Mouse (Mus musculus): ENCODE data around the gene Iqschfp.

The Iqschfp gene

DNA sequence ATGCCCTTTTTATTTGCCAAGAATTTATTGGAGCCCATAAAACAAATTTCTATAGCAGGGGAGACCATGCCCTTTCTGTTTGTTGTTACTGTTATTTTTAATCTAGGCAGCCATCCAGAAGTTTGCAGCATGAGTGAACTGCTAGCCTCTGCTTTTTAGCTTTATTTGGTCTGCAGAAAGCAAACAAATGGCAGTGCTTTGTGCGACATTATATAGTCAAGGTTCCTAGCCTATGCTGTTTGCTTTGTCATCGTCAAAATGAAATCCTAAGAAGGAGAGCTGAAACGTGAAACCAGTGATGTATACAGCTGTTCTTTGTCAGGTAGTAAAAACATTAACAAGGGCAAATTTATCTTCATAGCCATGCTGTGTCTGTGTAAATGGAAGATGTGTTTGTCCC, 459.4 kb downstream of the Iqschfp start:
- DNase-seq (ENCODE audit: low read depth): no peak

DNA sequence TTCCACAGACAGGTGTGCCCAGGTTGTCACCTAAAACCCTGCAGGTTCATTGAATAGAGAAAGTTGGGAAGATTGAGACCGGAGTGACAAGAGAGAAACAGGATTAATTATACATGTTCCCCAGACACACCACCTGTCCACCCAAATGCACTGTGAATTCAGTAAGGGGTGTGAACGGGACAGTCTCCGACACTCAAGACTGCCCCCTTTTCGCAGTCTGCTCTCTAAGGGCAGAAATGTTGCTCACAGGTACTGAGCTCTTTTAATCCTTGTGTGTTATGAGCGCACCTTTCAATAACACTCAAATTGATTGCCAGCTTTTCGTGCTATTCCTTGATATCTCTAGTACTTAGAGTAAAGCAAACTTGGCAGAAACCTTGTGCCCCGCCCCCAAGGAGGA, 460.9 kb downstream of the Iqschfp start:
- no peak for DNase-seq (ENCODE audit: low read depth)

DNA sequence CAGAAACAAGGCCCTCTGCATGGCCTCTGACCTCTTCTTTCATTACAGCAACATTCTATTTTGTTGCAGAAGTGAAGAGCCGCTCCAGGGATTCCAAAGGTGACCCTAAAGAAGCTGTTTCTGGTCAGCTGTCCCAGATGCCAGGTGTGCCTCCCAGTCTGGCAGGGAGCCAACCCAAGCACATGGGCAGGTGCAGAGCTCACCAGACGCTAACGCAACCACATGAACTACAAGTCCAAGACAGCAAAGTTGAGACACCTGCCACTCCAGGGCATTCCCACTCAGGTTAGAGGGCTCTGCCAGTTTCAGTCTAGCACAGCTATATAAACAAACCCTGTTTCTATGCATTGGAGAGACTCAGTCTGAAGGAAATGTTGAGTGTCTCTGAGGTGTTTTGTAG, 461.5 kb downstream of the Iqschfp start:
- DNase-seq (ENCODE audit: low read depth): no peak

DNA sequence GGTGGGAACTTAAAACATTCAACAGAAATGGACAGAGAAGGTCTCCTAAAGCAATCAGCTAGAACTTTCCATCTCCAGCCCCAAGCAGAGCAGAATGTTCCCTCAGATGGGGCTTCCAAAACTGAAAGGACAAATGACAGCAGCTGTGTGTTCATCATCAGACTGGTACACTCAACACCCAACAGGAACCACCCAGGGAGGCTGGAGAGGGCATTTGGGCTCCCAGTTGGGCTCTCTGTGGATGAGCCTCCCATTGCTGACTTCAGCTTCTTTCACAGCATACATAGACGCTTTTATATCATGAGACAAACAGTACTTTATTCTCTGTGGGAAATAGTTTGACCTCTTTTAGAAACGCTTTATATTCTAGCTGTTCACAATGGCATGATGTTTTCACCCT, 464.5 kb downstream of the Iqschfp start:
- DNase-seq (ENCODE audit: low read depth): no peak

DNA sequence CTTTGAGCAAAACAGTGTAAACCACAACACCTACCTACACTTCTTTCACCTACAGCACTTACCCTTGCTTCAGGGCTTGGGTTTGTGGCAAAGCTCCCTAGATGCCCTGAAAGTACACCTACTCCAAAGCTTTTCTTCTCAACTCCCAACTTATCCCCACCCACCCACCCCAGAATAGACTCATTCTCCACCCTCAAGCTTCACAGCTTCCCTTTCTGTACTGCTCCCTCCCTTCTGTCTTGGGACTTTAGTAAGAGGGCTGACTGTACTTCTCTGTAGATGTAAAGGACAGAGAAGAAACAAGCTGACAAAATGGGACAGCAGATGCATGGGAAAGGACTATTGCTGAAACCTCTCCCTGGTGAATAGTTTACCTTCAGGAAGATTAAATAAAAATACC, 476.0 kb downstream of the Iqschfp start:
- DNase-seq (ENCODE audit: low read depth): no peak

DNA sequence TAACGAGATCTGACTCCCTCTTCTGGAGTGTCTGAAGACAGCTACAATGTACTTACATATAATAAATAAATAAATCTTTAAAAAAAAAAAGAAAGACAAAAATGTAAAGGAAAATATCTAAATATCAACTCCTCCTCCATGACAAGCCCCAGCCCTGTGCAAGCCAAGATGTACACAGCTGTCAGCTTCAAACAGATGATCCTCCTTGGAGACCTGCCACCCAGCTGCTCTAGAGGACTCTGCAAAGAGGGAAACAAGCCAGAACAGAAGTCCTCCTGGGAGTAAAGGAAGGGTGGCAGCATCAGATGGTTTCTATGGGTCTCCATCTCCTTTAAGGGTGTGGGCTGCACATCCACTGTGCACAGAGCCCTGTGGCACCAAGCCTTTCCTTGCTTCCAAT, 480.9 kb downstream of the Iqschfp start:
- no peak for DNase-seq (ENCODE audit: low read depth)

DNA sequence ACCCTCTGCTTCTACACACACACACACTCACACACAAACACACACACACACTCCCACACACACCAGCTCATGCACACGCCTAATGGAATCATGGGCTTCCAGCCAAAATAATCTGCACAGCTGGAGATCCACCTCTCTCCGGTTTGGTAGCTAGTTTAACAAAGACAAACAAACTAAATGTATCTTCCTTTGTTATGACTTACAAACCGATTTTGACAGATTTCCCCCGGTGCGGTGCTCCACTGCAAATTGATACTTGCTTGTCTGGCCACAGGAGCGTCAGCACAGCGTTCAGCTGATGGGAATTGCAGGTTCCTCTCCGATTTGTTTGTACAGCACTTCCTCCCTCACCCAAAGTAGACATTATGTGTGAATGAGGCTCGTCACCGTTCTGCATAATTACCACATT, 483.1 kb downstream of the Iqschfp start:
- no peak for DNase-seq (ENCODE audit: low read depth)

DNA sequence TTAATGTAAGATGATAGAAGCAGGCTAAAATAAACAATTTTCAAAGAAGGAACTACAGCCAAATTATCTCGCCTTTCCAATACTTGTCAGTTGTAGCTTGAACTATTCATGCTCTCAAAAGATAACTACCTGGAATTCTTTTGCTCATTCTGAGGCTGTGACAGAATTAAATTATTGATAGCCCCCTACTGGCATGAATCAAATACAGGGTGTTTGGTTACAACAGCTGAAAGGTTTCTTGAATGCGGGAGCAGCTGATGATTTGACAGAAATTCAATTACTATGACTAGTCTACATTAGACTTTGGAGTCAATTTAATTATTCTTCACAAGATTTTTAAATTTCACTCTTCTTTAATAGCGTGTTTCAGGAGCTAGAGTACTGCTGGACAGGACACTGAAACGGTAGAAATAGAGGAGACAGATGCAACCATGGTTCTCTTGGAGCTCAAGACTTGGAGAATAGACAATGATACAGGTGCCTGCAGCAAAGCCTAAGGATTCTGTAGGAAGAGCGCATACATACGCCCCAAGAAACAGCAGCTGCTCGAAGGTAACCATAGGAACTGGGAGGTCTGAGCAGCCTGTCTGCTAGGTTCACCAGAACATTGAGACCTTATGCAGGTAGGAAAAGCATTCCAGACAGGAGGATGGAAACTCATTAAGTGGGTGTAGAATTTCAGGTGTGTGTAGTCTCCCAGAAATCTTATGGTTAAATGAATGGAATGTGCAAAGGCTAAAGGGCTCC, 485.6 kb downstream of the Iqschfp start:
- DNase-seq (ENCODE audit: low read depth): no peak

DNA sequence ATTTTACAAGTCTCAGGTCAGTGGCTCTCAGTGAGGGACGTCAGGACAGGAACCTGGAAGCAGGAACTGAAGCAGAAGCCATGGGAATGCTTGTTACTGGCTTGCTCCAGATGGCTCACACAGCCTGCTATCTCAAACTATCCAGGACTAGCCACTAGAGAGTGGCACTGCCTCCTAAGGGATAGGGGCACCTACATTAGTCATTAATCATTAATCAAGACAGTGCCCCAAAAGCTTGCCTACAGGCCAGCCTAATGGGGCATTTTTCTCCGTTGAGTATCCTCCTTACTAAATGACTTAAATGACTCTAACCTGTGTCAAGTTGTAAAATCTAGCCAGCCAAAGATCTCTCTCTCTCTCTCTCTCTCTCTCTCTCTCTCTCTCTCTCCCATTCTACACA, 486.8 kb downstream of the Iqschfp start:
- no peak for DNase-seq (ENCODE audit: low read depth)

DNA sequence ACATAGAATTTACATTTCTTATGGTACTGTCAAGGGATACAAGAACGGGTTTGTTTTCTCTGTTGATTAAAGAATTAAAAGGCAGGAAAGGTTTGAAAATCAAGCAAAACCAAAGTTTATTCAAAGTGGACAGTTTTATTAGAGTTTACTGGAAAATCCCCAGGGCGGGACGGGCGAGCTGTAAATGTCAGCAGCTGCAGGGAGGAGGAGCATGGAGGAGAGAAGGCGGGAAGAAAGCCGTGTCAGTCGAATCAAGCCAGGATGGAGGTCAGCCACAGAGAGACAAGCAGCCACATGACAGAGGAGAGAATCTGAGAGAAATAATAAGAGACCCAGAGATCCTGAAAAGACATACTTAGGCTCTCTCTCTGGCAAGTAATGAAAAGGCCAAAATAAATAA, 487.2 kb downstream of the Iqschfp start:
- DNase-seq (ENCODE audit: low read depth): no peak

DNA sequence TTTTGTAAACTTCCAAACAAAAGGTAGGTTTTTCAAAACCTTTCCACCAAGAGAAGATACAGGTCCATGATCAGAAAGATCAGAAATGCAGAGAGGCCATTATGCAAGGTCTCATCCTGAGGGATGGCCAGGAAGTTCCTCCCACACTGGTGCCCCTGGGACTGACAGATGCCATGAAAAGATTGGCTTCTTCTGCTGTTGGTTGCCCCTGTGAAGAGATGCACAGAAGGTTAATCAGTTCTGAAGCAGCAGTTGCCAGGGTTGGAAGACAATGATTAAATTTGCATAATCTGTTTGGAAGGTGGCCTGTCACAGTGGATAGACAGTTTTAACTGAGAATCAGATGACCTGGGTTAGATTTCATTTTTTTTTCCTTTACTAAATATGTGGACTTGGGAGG, 491.6 kb downstream of the Iqschfp start:
- DNase-seq (ENCODE audit: low read depth): no peak

DNA sequence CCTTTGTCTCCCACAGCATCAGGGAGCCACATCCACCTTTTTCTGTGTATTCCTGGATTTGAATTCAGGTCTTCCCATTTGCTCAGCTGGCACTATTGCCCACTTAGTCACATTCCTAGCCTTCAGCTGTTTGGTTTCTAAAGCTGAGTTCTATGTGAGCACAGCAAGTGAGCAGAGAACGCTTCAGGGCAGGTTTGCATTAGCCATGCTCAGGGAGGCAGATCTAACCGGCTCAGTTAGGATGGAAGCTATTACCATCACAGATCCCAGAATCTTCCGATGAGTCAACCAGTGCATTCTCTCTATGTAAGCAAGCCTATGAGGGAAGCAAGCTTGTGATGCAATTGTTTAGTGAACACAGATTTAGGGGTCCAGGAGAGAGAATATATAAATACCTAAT, 493.5 kb downstream of the Iqschfp start:
- no peak for DNase-seq (ENCODE audit: low read depth)

DNA sequence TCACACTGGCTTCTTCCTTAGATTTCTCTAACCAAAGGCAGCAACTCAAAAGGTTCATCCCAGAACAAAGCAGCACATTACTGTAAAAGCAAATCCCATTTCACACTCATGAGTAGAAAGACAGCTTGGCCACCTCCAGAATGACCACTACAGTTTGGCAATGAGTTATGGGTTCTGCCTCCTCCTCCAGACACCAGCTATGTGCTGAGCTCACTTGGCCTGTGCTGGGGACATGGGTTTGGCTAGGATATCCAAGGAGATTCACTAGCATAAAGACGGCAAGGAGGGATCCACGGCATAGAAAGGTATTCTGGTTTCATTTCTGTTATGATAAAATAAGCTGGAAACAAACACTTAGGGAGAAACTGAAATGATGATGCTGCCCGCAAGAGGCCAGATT, 496.0 kb downstream of the Iqschfp start:
- DNase-seq (ENCODE audit: low read depth): no peak

DNA sequence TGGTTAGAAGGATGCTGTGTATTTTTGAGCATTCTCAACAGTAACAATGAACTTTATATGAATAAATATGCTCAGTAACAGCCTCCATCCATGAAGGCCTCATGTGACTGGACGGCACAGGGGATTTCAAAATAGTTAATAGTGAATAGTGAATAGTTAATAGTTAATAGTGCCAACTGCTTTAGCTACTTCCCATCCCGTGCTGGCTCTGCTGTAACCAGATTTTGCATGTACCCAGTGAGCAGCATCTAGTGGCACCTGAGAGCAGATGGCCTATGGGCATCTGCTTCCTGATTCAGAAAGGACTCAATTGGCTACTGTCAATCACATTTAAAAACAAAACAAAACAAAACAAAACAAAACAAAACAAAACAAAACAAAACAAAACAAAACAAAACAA, 501.5 kb downstream of the Iqschfp start:
- DNase-seq (ENCODE audit: low read depth): no peak

DNA sequence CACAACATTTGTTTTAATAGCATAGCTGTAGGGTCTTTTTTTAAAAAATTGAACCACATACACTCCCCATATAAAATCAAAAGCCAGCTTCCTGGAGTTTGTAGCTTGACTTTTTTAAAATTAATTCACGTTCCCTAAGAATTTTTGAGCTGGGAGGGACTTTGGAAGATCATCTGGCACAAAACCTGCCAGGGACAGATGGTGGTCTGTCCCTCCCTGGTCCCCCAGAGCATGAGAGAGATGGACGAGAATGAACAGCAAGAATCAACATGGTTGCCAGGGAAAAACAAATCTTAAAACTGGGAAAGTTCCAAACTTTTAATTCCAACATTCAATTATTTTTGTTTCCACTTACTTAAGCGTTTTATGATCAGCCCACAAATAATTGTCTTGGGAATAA, 506.7 kb downstream of the Iqschfp start:
- DNase-seq (ENCODE audit: low read depth): no peak

DNA sequence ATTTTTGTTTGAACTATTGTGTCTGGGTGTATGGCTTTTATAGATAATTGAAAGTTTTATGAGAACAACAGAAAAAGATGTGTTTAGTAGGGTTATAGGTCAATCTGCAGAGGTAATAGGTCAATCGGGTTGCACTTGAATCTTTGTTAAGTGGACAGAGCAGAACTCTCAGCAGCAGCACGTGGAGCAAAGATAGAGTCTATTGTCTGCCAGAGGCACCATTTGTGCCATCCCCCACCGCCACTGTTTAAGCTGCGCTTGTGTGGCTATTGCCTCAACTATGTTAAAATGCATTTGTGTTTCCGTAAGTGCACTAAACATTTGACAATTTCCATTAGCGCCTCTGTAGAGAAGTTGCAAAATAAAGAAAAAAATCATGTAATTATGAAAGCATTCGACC, 508.1 kb downstream of the Iqschfp start:
- no peak for DNase-seq (ENCODE audit: low read depth)

DNA sequence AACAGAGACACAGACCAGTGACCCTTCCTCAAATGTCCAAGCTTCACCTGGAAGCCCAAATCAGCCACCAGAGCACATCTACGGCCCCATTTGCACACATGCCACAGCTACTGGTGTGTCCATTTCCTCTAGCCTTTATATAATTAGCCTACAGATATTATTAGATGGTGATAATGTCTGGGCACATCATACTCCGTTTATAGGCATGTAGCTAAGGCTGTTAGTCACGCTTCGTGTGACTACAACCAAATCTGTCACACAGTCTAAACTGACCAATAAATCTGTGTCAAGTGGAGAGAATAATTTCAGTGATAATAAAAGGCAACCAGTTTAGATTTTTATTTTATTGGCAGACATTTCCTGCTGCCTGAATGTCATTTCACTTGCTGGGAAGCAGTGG, 511.3 kb downstream of the Iqschfp start:
- DNase-seq (ENCODE audit: low read depth): no peak

DNA sequence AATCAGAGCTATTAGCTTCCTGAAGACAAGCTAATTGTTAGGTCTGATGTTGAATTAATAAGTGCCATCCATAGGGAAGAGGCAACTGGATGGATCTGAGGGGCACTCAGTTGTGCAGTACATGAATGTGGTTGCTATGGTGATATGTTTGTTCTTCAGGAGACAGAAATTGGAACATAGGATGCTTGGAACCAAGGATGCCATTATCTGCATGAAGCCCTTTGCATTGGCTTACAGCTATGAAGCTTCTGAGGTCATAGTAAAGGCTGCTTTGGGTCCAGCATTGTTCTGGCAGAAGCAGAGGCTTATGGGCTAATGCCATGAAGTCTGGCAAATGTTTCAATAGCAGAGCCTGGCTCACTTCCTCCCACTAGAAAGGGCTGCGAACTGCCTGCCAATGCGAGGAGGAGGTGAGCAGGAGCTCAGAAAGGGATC, 511.8 kb downstream of the Iqschfp start:
- DNase-seq (ENCODE audit: low read depth): no peak

DNA sequence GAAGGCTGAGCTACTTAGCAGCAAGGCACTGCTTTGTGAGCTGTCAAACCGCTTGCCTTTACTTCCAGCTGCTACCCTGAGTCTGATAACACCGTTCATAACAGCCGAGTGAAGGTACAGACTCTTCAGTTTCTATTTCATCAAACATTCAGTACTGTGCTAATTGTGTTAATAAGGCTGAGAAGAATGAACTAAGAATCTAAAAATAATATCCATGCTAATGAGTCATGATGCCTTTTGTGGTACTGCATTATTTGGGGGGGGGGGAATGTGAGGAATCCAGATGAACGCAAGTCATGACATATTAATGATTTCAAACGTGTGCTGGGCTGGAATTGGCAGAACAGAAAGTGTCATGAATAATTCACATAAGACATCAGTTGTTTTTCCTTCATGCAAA, 513.7 kb downstream of the Iqschfp start:
- no peak for DNase-seq (ENCODE audit: low read depth)

DNA sequence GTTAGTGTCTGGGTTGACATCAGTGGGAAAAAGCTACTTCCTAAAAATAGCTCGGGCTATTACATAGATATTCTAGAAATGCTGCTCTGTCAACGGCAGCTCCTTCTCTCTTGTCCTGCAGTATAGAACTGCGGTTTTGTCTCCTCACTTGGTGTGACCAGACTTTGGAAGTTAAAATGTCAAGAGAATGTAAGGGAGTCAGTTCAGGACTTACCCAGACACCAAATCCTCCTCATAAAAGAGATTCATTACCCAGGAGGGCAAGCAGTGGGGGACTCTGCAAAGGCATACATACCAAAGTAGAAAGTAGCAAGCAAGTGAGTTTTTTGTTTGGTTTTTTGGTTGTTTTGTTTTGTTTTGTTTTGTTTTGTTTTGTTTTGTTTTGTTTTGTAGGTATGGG, 520.2 kb downstream of the Iqschfp start:
- DNase-seq (ENCODE audit: low read depth): no peak

DNA sequence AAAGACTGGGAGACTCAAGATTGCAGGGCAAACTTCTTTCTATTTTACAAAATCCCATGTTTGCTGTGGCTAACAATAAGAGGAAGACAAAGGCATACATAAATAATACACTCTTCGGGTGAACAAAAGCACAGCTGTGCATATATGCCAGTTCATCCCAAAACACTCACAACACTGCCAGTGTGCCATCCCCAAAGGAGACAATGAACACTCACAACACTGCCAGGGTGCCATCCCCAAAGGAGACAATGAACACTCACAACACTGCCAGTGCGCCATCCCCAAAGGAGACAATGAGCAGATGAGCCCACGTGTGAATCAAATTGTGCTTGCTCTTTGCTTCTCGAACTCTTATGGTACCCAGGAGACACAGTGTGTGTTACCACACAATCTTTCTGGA, 527.8 kb downstream of the Iqschfp start:
- DNase-seq (ENCODE audit: low read depth): no peak

DNA sequence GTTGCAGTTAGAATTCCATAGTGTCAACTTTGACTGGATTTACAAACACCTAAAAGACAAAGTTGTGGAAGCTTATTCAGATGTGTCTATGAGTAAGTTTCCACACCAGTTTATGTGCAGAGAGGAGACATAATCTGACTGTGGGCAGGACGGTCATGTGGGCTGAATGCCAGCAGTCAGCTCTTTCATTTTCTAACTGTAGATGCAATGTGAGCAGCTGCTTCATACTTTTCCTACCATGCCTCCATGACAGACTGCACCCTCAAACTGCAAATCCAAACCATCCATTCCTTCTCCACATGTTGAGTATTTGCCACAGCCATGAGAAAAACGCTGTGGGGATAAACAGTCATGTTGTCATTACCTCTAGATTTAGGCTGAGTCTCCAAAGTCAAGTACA, 528.9 kb downstream of the Iqschfp start:
- no peak for DNase-seq (ENCODE audit: low read depth)

DNA sequence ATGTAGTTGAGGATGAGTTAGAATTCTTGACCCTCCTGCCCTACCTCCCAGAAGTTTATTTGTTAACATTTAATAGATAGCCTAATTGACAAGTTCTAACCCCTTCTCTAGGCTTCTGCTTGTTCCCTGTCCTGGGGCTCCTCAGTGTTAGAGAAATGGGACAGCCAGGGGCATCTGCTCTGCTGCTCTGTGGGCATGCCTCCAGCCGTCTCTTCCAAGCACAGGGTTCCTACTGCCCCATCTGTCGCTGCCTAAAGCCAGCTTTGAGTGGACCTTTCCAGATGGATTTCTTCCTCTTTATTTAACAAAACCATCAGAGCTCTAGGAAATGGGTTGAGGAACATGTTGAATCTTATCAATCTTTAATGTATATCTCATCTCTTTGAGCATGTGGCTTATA, 529.8 kb downstream of the Iqschfp start:
- no peak for DNase-seq (ENCODE audit: low read depth)

DNA sequence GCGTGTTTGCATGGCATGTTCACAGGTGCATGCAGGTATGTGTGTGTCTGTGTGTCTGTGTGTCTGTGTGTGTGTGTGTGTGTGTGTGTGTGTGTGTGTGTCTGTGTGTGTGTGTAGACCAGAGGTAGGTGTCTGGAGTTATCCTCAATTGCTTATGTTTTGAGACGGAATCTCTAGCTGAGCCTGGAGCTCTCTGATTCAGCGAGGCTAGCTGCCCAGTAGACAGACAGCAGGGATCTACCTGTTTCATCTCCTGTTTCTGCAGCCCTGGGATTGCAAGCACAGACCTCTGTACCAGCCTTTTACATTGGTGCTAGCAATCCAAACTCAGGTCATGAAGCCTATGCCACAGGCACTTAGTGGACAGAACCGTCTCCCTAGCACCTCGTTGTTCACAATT, 536.0 kb downstream of the Iqschfp start:
- DNase-seq (ENCODE audit: low read depth): no peak

DNA sequence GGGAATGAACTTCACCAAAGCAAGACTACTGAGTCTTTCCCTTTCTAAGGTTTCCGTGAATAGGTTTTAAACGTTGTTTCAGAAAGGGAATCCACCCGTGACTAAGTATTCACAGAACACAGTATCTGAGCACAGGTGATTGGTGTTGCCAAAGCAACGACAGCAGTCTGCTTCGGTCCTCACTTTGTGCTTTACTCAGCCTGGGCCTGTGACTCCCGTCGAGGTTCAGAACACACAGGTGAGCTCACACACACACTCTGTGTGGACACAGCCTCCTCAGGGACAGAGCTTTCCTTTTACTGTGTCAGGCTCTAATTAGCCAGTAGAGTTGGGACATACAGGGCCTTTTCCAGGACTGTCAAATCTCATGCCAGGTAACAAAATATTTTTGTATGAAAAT, 542.4 kb downstream of the Iqschfp start:
- no peak for DNase-seq (ENCODE audit: low read depth)

Measured in induced T-regulatory cell, adult 2 months (primary cell).